Mouse (Mus musculus): ENCODE results near the gene Sdha.

Gene Sdha

GRCm38 (mm10) chr13:74349566-74350434 lies at the start of gene Sdha, which contains the start of gene Ccdc127:
Gene Sdha (minus strand): TSS chr13:74350280.
Gene Ccdc127 (plus strand): TSS chr13:74350309.
- peak; percentile 97 for DNase-seq (ENCODE audit: low spot score)

GRCm38 (mm10) chr13:74399298-74399839 lies 49.3 kb upstream of the Sdha start, which contains the start of gene Ftl1-ps1:
Gene Ftl1-ps1 (plus strand): TSS chr13:74399694.
- DNase-seq (ENCODE audit: low spot score) = peak; percentile 39

DNA sequence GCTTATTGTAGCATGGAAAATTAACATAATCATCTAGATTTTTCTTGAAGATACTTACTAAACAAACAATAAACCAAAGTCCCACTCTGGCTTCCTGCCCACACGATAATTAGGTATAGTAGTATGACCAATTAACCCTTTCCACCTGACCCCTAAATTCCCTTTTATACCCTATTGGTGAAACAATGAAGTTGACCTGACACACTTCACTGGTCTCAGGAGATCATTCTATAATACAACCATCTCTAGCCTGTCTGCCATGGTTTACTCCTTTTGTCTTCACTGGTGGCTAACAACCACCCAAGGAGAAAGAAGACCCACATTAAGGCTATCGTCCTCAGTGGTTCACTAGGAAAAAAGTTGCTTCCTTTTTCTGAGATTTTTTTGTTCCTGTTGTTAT lies 41.1 kb upstream of the Sdha start:
- no peak for DNase-seq (ENCODE audit: low spot score)

GRCm38 (mm10) chr13:74390371-74390990 lies 40.4 kb upstream of the Sdha start, which contains the start of gene Zfp72:
Gene Zfp72 (minus strand): TSS chr13:74390836.
- peak; percentile 73 for DNase-seq (ENCODE audit: low spot score)

DNA sequence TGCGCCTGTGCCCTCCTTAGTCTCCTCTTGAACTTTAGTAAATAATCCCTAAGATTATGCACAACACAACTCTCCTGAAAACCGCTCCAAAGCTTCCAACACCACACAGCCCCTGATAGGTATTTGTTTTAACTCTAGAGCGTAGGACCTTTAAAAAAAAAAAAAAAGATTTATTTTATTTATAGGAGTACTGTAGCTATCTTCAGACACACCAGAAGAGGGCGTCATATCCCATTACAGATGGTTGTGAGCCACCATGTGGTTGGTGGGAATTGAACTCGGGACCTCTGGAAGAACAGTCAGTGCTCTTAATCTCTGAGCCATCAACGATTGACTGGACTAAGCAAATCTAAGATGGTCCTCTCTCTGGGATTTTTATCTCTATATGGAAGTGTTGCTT lies 39.6 kb upstream of the Sdha start:
- no peak for DNase-seq (ENCODE audit: low spot score)

DNA sequence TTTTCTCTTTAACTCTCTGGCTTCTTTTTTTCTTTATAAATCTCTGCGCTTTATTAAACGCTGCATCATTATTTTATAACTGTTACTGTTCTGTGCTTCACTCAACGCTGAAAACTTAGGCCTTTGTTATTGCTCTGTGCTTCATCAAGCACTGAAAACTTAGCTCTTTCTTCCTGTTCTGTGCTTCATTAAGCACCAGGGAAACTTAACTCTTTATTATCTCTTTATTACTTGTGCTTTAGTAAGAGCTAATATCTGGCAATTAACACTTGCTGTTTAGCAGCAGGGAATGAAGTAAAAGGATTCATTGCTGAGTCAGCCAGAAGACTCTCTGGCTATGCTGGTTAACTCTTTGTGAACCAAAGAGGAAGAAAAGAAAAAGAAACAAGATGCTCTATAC lies 32.2 kb upstream of the Sdha start:
- no peak for DNase-seq (ENCODE audit: low spot score)

DNA sequence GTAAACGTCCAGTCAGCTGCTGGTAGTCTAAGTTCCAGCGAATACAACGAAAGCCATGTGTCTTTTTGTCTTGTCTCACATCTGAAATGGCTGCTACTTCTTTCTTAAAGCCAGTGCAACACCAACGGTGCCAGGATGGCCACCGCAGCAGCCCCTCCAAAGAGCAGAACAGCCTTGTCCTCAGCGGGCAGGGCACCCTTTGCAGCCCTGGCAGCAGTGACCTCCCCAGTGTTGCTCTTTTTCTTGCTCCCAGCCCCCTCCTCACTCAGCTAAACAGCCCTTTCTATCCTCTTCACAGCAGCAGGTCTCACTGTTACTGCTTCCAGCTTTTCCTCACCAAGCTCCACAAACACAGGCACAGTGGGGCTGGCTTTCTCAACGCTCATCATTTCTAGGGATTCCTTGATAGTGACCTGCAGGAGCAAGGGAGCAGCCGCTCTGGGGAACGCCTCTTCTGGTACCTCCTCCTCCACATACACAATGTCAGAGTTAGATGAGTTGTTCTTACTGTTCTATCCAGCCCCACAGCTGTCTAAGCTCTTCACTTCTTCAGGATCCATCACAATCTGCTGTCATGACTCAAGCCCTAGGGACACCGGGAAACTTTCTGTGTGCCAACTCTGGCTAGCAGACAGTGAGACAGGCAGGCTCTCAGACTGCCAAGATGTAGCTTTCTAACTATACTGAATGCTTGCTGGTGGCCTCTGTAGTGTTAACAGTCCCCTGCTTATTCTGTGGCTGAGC lies 31.6 kb upstream of the Sdha start:
- no peak for DNase-seq (ENCODE audit: low spot score)

DNA sequence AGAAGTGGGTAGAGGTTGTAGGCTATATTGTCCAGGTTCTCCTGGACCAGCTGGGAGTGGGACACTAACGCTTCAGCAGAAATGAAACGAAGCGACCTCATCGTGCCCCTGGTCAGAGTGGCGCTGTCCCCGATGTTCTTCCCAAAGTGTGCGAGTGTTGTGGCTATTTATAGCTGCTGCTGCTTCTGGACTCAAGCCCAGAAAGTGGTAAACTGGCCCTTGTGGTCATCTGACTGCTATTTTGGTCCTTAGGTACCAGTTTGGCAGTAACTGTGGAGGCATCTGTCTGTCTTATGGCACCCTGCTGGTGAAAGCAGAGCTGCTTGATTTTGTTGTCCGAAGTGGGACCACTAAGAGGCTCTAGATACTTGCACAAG lies 13.8 kb upstream of the Sdha start, which contains the start of gene Lrrc14b:
Gene Lrrc14b, minus strand, starts transcription at position 147 of the 377 bp plus-strand sequence.
- no peak for DNase-seq (ENCODE audit: low spot score)

DNA sequence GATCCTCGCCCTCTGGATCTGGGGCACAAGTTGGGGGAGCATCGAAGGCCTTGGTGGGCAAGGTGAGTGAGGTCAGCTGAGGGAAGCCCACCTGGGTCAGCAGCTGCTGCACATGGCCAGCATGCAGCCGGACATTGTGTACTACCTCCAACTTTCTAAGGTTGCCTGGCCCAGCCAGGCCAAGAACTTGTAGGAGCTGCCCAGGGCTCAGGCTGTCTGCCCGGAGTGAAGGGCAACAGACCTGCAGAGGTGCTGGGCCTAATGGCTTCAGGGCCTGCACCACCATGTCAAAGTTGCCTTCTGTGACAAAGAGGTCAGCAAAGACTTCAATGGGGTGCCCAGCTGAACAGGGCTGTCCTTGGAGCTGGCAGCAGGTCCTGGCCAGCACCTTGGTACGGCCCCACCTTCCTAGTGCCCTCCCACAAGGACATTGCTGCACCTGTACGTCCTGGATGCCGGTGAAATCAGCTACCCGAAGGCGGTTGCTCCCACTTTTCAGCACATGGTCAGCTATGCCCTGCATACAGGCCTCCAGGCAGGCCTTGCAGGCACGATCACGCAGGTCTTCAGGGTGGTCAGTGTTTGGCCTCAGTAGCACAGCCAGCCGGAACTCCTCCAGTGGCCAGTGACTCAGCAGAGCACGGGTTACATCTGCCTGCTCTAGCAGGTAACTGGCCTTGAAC lies 13.2 kb upstream of the Sdha start:
- DNase-seq (ENCODE audit: low spot score) = no peak

- DNase-seq (ENCODE audit: low spot score) = no peak
These were observed 12.1 kb upstream of the Sdha start for GRCm38 (mm10) chr13:74362218-74362617.

- no peak for DNase-seq (ENCODE audit: low spot score)
These were observed 6.4 kb upstream of the Sdha start for GRCm38 (mm10) chr13:74356491-74356890.

- no peak for DNase-seq (ENCODE audit: low spot score)
These were observed 391 bp upstream of the Sdha start for GRCm38 (mm10) chr13:74350435-74350906.

GRCm38 (mm10) chr13:74341036-74341435 lies 9.0 kb downstream of the Sdha start:
- DNase-seq (ENCODE audit: low spot score) = peak; percentile 47

- no peak for DNase-seq (ENCODE audit: low spot score)
These were observed 20.8 kb downstream of the Sdha start for GRCm38 (mm10) chr13:74329321-74329720.

- DNase-seq (ENCODE audit: low spot score) = peak; percentile 93
These were observed 32.8 kb downstream of the Sdha start, which contains the start of gene Pdcd6 for GRCm38 (mm10) chr13:74317170-74317849. Gene Pdcd6 (minus strand): TSS chr13:74317580.

DNA sequence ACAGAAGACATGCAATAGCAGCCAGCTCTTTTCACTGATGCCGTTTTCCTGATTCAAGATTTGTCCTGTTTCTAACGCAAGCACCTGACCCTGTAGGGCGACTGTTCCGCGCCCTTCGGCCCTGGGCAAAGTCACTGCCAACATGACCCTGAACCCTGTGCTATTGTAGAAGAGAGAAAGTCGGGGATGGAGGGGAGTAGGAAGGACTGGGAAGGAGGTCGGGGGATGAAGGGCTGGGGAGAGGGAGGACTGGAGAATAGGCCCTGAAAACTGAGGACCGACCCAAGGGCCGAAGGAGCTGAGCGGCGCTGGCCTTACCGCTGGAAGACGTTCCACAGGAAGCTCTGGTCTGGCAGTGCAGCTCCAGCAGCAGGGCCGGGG lies 33.3 kb downstream of the Sdha start:
- DNase-seq (ENCODE audit: low spot score) = no peak

- no peak for DNase-seq (ENCODE audit: low spot score)
These were observed 33.7 kb downstream of the Sdha start for GRCm38 (mm10) chr13:74316386-74316785.

DNA sequence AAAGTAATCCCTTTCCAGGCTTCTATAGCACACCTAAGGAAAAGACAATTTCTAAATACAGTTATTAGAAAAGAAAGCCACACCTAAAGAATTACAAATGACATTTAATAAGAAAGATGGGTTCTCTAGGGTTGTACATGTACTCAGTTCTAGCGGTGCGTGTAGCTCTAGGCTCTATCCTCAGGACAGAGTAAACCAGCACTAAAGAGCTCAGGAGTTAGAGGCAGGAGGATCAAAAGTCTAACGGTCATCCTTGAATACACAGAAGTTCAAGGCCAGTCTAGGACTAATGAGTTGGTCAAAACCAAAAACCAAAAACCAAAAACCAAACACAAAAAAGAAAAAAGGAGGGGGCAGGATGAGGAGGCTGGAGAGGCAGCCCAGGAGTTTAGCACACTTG lies 35.5 kb downstream of the Sdha start:
- no peak for DNase-seq (ENCODE audit: low spot score)

GRCm38 (mm10) chr13:74305780-74306179 lies 44.3 kb downstream of the Sdha start:
- DNase-seq (ENCODE audit: low spot score) = no peak

GRCm38 (mm10) chr13:74305380-74305779 lies 44.7 kb downstream of the Sdha start:
- no peak for DNase-seq (ENCODE audit: low spot score)
